Mouse (Mus musculus) liver, embryonic 16.5 days (tissue): ENCODE measurements around the gene Gm37419. TPM values are rescaled to one million over a fixed set of nuclear protein-coding genes. Genes with fewer than 3 reads are reported as not detected.

Experiments
- ATAC-seq: fragments of 200-750 bp; cut with Nextera tagmentation; 2 replicates; pipeline ENCODE4 v1.8.0; 2017; ENCODE audit warnings: low read depth, mild to moderate bottlenecking, moderate number of reproducible peaks, moderate library complexity
- H3K27ac ChIP-seq: fragments of 300-500 bp; sonication (generic); 2 replicates; pipeline ENCODE4 v1.5.1; 2014; ENCODE audit warnings: mild to moderate bottlenecking, low read length
- H3K27me3 ChIP-seq: fragments of 300-500 bp; sonication (generic); 2 replicates; pipeline ENCODE4 v1.6.1; 2014; ENCODE audit warnings: low read depth, low read length, mixed read lengths; ENCODE audit not compliant: control insufficient read depth, insufficient read depth
- H3K36me3 ChIP-seq: fragments of 300-500 bp; sonication (generic); 2 replicates; pipeline ENCODE4 v1.6.1; 2014; ENCODE audit warnings: mild to moderate bottlenecking; ENCODE audit not compliant: control insufficient read depth, insufficient read depth
- H3K4me1 ChIP-seq: fragments of 300-500 bp; sonication (generic); 2 replicates; pipeline ENCODE4 v1.6.1; 2014; ENCODE audit warnings: low read depth, low read length, mixed read lengths; ENCODE audit not compliant: control insufficient read depth
- H3K4me2 ChIP-seq: fragments of 300-500 bp; sonication (generic); 2 replicates; pipeline ENCODE4 v1.6.1; 2014; ENCODE audit warnings: low read depth, low read length, mixed read lengths
- H3K4me3 ChIP-seq: fragments of 300-500 bp; sonication (generic); 2 replicates; pipeline ENCODE4 v1.5.1; 2014; ENCODE audit warnings: low read depth, mild to moderate bottlenecking, low read length
- H3K9ac ChIP-seq: fragments of 300-500 bp; sonication (generic); 2 replicates; pipeline ENCODE4 v1.6.1; 2014; ENCODE audit warnings: low read depth, low read length
- H3K9me3 ChIP-seq: fragments of 300-500 bp; sonication (generic); replicated peaks from 2 replicates; pipeline ENCODE4 v1.6.1; 2016; ENCODE audit warnings: low read length; ENCODE audit not compliant: control insufficient read depth
- WGBS: fragments of 180-500 bp; shearing (Covaris S2); extraction: QIAGEN DNeasy Blood & Tissue Kit; methylation state at CpG from one replicate; pipeline ENCODE4 v1.1.7; 2014; ENCODE audit not compliant: insufficient replicate concordance; 5-methylcytosine and 5-hydroxymethylcytosine counted together
- polyA plus RNA-seq: library from polyadenylated mRNA; unstranded; fragments of >200 nt; fragmentation: Nextera tagmentation; extraction: Ambion mirVana; gene quantifications from 2 replicates; pipeline ENCODE4 v1.2.1, GENCODE M21; 2015

The Gm37419 gene
- polyA plus RNA-seq, 1 experiment from 2014 or later = not detected

GRCm38 (mm10) chr16:24005928-24006327 lies 17.6 kb downstream of the Gm37419 start:
- Histone ChIP-seq H3K4me3 (no peak overlapping the region), H3K4me2 (no peak overlapping the region), H3K9ac (no peak overlapping the region), H3K27me3 (no peaks in the 10 kb centered on the region), H3K9me3 (no peaks in the 10 kb centered on the region), H3K36me3 (no peaks in the 10 kb centered on the region), H3K4me1 (no peaks in the 10 kb centered on the region), H3K27ac (no peak overlapping the region)
- ATAC-seq = no peak
- 71% methylated on average over 8 of the region's 8 CpGs for WGBS

DNA sequence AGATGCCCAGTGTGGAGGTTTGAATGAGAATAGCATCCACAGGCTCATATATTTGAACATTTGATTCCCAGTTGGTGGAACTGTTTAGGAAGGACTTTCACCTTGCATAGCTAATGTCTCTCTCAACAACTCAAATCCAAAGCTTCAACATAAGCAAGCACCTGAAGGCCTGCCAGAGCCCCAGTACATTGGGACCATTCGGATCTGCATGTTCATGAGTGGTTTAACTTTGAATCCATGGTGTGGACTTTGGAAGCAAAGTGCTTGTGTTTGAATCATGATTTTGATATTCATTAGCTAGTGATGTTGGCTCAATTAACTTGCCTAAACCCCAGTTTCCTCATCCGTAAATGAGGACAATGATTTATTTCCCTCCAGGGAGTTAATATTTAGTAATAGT lies 21.6 kb downstream of the Gm37419 start:
- no peaks in the 10 kb centered on the region for H3K9me3 ChIP-seq
- ATAC-seq = no peak
- H3K4me1 ChIP-seq = no peaks in the 10 kb centered on the region
- no peak overlapping the region for H3K9ac ChIP-seq
- no peaks in the 10 kb centered on the region for H3K27me3 ChIP-seq
- 59% methylated on average over 2 of the region's 2 CpGs for WGBS
- H3K4me3 ChIP-seq = no peak overlapping the region
- H3K4me2 ChIP-seq = no peak overlapping the region
- no peaks in the 10 kb centered on the region for H3K36me3 ChIP-seq
- no peak overlapping the region for H3K27ac ChIP-seq

DNA sequence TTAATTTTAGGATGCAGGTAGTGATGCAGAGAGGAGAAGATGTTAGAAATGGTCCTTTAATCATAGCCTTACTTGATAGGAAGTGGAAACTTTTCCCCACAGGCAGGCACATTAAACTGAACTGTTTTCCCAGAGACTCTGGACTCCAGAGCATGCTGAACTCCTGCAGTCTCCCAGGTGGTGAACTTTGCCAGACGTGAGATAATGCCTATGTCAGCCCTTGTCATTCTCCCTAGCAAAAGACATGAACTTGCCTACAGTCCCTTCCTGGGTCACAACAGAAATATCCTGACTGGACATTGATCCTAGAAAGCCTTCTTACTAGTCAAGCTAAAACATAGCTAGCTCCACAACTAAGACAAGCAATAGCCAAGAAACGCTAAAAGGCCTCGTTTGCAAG lies 23.0 kb downstream of the Gm37419 start:
- H3K27ac ChIP-seq = no peak overlapping the region
- no peaks in the 10 kb centered on the region for H3K27me3 ChIP-seq
- H3K4me2 ChIP-seq = no peak overlapping the region
- 53% methylated on average over 3 of the region's 3 CpGs for WGBS
- no peaks in the 10 kb centered on the region for H3K36me3 ChIP-seq
- H3K4me3 ChIP-seq = no peak overlapping the region
- no peaks in the 10 kb centered on the region for H3K9me3 ChIP-seq
- ATAC-seq = no peak
- no peaks in the 10 kb centered on the region for H3K4me1 ChIP-seq
- H3K9ac ChIP-seq = no peak overlapping the region

GRCm38 (mm10) chr16:24012066-24012465 lies 23.8 kb downstream of the Gm37419 start:
- Histone ChIP-seq H3K36me3 (no peaks in the 10 kb centered on the region), H3K27me3 (no peaks in the 10 kb centered on the region), H3K9me3 (no peaks in the 10 kb centered on the region), H3K4me3 (no peak overlapping the region), H3K27ac (no peak overlapping the region), H3K4me2 (no peak overlapping the region), H3K4me1 (no peaks in the 10 kb centered on the region), H3K9ac (no peak overlapping the region)
- 15% methylated on average over 3 of the region's 3 CpGs for WGBS
- ATAC-seq = no peak

DNA sequence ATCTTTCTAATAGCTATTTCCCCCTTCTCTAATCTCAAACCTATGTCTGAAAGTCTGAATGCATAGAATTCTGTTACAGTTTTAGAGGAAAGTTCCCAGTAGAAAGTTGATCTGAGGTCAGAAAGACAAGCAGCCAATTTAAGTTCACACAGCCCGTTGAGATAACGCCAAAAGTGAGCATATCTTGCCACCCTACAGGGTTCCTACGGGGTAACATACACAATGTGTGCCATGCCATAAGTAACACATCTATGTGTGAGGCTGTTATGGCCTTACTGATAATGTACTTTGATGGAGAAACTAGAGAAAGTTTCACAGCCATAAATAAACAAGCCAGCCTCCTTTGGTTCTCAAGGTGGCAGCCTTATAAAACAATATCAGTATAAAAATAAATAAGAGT lies 26.1 kb downstream of the Gm37419 start:
- Histone ChIP-seq H3K27me3 (no peaks in the 10 kb centered on the region), H3K9ac (no peak overlapping the region), H3K4me1 (no peaks in the 10 kb centered on the region), H3K4me3 (no peak overlapping the region), H3K27ac (no peak overlapping the region), H3K36me3 (no peaks in the 10 kb centered on the region), H3K9me3 (no peaks in the 10 kb centered on the region), H3K4me2 (no peak overlapping the region)
- no peak for ATAC-seq
- WGBS = 44% methylated on average over 3 of the region's 3 CpGs

GRCm38 (mm10) chr16:24016273-24016672 lies 28.0 kb downstream of the Gm37419 start:
- Histone ChIP-seq H3K4me1 (no peaks in the 10 kb centered on the region), H3K27ac (no peak overlapping the region), H3K4me3 (no peak overlapping the region), H3K9me3 (no peaks in the 10 kb centered on the region), H3K9ac (no peak overlapping the region), H3K4me2 (no peak overlapping the region), H3K36me3 (no peaks in the 10 kb centered on the region), H3K27me3 (no peaks in the 10 kb centered on the region)
- ATAC-seq = no peak
- 22% methylated on average over 6 of the region's 6 CpGs for WGBS

GRCm38 (mm10) chr16:24016742-24017141 lies 28.5 kb downstream of the Gm37419 start:
- Histone ChIP-seq H3K4me3 (no peak overlapping the region), H3K9me3 (no peaks in the 10 kb centered on the region), H3K4me2 (no peak overlapping the region), H3K27ac (no peak overlapping the region), H3K4me1 (no peaks in the 10 kb centered on the region), H3K9ac (no peak overlapping the region), H3K36me3 (no peaks in the 10 kb centered on the region), H3K27me3 (no peaks in the 10 kb centered on the region)
- ATAC-seq = no peak
- WGBS = 30% methylated on average over 5 of the region's 5 CpGs

GRCm38 (mm10) chr16:24021722-24022121 lies 33.4 kb downstream of the Gm37419 start:
- no peaks in the 10 kb centered on the region for H3K27me3 ChIP-seq
- WGBS = 50% methylated on average over 1 of the region's 1 CpGs

DNA sequence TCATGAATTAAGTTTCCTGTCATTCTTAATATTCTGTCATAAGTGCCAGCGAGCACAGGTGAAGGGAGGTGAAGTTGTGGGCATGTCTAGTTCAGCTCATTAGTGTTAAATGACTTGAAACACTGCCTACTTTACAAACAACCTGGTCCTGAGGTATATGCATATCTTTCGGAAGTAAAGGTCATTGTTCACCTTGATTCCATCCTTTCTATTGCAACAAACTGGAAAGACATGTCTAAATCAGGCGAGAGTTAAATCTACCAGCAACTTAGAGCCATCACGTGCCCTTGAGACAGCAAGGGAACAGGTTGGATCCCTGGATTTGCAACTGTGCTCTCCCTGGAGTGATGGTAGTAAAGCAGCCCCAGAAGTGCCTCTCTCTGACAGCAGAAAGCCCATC lies 34.3 kb downstream of the Gm37419 start:
- Histone ChIP-seq H3K27me3 (no peaks in the 10 kb centered on the region), H3K4me2 (no peak overlapping the region), H3K9ac (no peak overlapping the region), H3K4me3 (no peak overlapping the region), H3K27ac (no peak overlapping the region), H3K9me3 (no peaks in the 10 kb centered on the region), H3K36me3 (no peaks in the 10 kb centered on the region), H3K4me1 (no peaks in the 10 kb centered on the region)
- WGBS = 71% methylated on average over 4 of the region's 4 CpGs
- no peak for ATAC-seq

More at GRCm38 (mm10) chr16:24021722-24022121, 33.4 kb downstream of the Gm37419 start:
- Histone ChIP-seq H3K4me1 (no peaks in the 10 kb centered on the region), H3K4me2 (no peak overlapping the region), H3K9ac (no peak overlapping the region), H3K36me3 (no peaks in the 10 kb centered on the region), H3K27ac (no peak overlapping the region), H3K4me3 (no peak overlapping the region), H3K9me3 (no peaks in the 10 kb centered on the region)
- ATAC-seq = no peak

DNA sequence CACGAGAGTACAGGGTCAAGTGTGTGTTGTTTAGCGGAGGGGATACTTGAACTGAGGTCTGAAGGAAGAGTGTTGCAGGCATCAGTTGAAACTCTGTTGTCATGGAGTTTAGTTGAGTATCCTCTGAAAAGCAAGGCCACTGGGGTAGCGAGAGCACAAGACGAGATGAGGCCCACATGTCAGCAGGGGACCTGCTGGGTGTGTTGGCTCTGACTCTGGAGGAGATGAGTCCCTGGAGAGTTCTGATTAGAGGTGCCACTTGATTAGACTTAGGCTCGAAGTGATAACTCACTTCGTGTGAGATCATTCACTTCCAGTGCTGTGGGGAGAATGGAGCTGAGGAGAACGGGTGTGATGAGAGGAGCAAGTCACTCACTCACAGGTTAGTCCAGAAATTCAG lies 37.2 kb downstream of the Gm37419 start:
- Histone ChIP-seq H3K9me3 (no peaks in the 10 kb centered on the region), H3K4me3 (no peak overlapping the region), H3K27me3 (no peaks in the 10 kb centered on the region), H3K4me1 (no peaks in the 10 kb centered on the region), H3K4me2 (no peak overlapping the region), H3K27ac (no peak overlapping the region), H3K9ac (no peak overlapping the region), H3K36me3 (no peaks in the 10 kb centered on the region)
- peak; percentile 75 for ATAC-seq
- 38% methylated on average over 7 of the region's 7 CpGs for WGBS
